Mouse (Mus musculus): ENCODE measurements around the gene Zfp786.
"Not testable (repeated sequence)": the region's sequence is repeated elsewhere in the genome, so short reads cannot be mapped to it uniquely, and the experiment has no call there.

The Zfp786 gene

GRCm38 (mm10) chr6:47830104-47831078 is at the start of gene Zfp786:
Gene Zfp786, minus strand, starts transcription at chr6:47830867.
- peak; percentile 90 for DNase-seq (ENCODE audit: inconsistent ontology term)

GRCm38 (mm10) chr6:47880166-47880565 is 49.5 kb upstream of the Zfp786 start:
- DNase-seq (ENCODE audit: inconsistent ontology term), result no peak

GRCm38 (mm10) chr6:47879049-47879716 is 48.5 kb upstream of the Zfp786 start:
- no peak for DNase-seq (ENCODE audit: inconsistent ontology term)

GRCm38 (mm10) chr6:47878593-47878992 is 47.9 kb upstream of the Zfp786 start:
- DNase-seq (ENCODE audit: inconsistent ontology term), result peak; percentile 35

GRCm38 (mm10) chr6:47878133-47878514 is 47.5 kb upstream of the Zfp786 start:
- peak; percentile 60 for DNase-seq (ENCODE audit: inconsistent ontology term)

GRCm38 (mm10) chr6:47877461-47878132 is 46.9 kb upstream of the Zfp786 start:
- DNase-seq (ENCODE audit: inconsistent ontology term), result peak; percentile 96

- DNase-seq (ENCODE audit: inconsistent ontology term), result no peak
Measured at GRCm38 (mm10) chr6:47877058-47877457, 46.4 kb upstream of the Zfp786 start, which contains the start of gene Zfp282. Gene Zfp282, plus strand, starts transcription at chr6:47877204.

GRCm38 (mm10) chr6:47872266-47872665 is 41.6 kb upstream of the Zfp786 start:
- no peak for DNase-seq (ENCODE audit: inconsistent ontology term)

GRCm38 (mm10) chr6:47857729-47858128 is 27.1 kb upstream of the Zfp786 start:
- DNase-seq (ENCODE audit: inconsistent ontology term), result not testable (repeated sequence)

GRCm38 (mm10) chr6:47857241-47857640 is 26.6 kb upstream of the Zfp786 start:
- no peak for DNase-seq (ENCODE audit: inconsistent ontology term)

GRCm38 (mm10) chr6:47845779-47846178 is 15.1 kb upstream of the Zfp786 start:
- no peak for DNase-seq (ENCODE audit: inconsistent ontology term)

- DNase-seq (ENCODE audit: inconsistent ontology term), result no peak
Measured at GRCm38 (mm10) chr6:47842337-47842736, 11.7 kb upstream of the Zfp786 start.

- no peak for DNase-seq (ENCODE audit: inconsistent ontology term)
Measured at GRCm38 (mm10) chr6:47841831-47842230, 11.2 kb upstream of the Zfp786 start.

- no peak for DNase-seq (ENCODE audit: inconsistent ontology term)
Measured at GRCm38 (mm10) chr6:47841077-47841476, 10.4 kb upstream of the Zfp786 start.

GRCm38 (mm10) chr6:47837630-47838029 is 7.0 kb upstream of the Zfp786 start:
- DNase-seq (ENCODE audit: inconsistent ontology term), result no peak

GRCm38 (mm10) chr6:47835984-47836521 is 5.4 kb upstream of the Zfp786 start:
- peak; percentile 70 for DNase-seq (ENCODE audit: inconsistent ontology term)

- peak; percentile 96 for DNase-seq (ENCODE audit: inconsistent ontology term)
Measured at GRCm38 (mm10) chr6:47835482-47835983, 4.9 kb upstream of the Zfp786 start, which contains the start of gene Zfp398. Gene Zfp398, plus strand, starts transcription at chr6:47835661.

GRCm38 (mm10) chr6:47832220-47832619 is 1.6 kb upstream of the Zfp786 start:
- DNase-seq (ENCODE audit: inconsistent ontology term), result no peak

GRCm38 (mm10) chr6:47828950-47829349 is 1.7 kb downstream of the Zfp786 start:
- DNase-seq (ENCODE audit: inconsistent ontology term), result peak; percentile 42

- no peak for DNase-seq (ENCODE audit: inconsistent ontology term)
Measured at GRCm38 (mm10) chr6:47827462-47827861, 3.2 kb downstream of the Zfp786 start.

- no peak for DNase-seq (ENCODE audit: inconsistent ontology term)
Measured at GRCm38 (mm10) chr6:47824241-47824640, 6.4 kb downstream of the Zfp786 start.
